Mouse (Mus musculus): ENCODE results near the gene Ttc29. TPM values are rescaled to one million over a fixed set of nuclear protein-coding genes. Genes with fewer than 3 reads are reported as not detected.

Ttc29 gene
- total RNA-seq, 1 experiment = 1.4 TPM

DNA sequence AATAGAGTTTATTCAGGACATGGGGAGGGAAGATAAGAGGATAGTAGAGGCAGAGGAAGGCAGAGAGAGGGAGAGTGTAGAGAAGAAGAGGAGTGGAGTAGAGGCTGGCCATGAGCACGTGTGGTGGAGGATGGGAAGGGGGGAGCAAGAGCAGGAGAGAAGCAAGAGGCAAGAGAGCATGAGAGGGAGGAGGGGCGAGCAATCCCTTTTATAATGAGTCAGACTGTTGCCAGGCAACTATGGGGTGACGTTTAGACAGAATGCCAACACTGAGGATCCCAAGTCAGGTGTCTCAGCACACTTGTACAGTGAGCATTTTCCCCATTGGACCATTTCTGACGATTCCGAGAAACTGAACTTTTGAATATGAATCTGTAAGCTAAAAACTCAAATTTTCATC is 82.4 kb downstream of the Ttc29 start:
- Histone ChIP-seq H3K9ac (ENCODE audit: insufficient read depth, low read depth, low read length, poor library complexity, severe bottlenecking) (no peak overlapping the region), H3K4me3 (ENCODE audit: insufficient read depth in 1 of 2, low read depth in 1 of 2, low read length in 2 of 2, poor library complexity in 1 of 2, severe bottlenecking in 1 of 2) (no peak overlapping the region), H3K4me1 (ENCODE audit: control insufficient read depth in 2 of 2, insufficient read depth in 2 of 2, low read length in 2 of 2, poor library complexity in 1 of 2) (peaks cover 0 to 1% of the 10 kb centered on the region in 2 experiments; a peak in 1 of 4 replicates), H3K9me3 (ENCODE audit: control insufficient read depth, insufficient read depth, low read depth, low read length) (no peaks in the 10 kb centered on the region), H3K36me3 (ENCODE audit: control insufficient read depth, insufficient read depth, low read length, poor library complexity, severe bottlenecking) (no peaks in the 10 kb centered on the region), H3K27ac (ENCODE audit: insufficient read depth, low read depth, low read length, poor library complexity, severe bottlenecking) (no peak overlapping the region)
- in situ Hi-C loops (cut with MboI; ENCODE audit: low sequenced_read_pairs in 2 of 2, unreplicated experiment in 2 of 2) = no loop called here
- DNase-seq (ENCODE audit: low read depth, low spot score) = no peak
- TF ChIP-seq HCFC1 (IDR thresholded peaks at IDR 0.05; ENCODE audit: borderline replicate concordance, insufficient read depth, low read length) = no peak
- no peak for TF ChIP-seq CHD2 (IDR thresholded peaks at IDR 0.05; ENCODE audit: low read depth, low read length)
- TF ChIP-seq ZC3H11A (IDR thresholded peaks at IDR 0.05; ENCODE audit: borderline replicate concordance, low read depth, low read length) = no peak
- no peak for TF ChIP-seq MAFK (IDR thresholded peaks at IDR 0.05; ENCODE audit: insufficient read depth, low read depth, low read length)
- no peak for TF ChIP-seq ZNF384 (IDR thresholded peaks at IDR 0.05; ENCODE audit: low read depth, low read length)

DNA sequence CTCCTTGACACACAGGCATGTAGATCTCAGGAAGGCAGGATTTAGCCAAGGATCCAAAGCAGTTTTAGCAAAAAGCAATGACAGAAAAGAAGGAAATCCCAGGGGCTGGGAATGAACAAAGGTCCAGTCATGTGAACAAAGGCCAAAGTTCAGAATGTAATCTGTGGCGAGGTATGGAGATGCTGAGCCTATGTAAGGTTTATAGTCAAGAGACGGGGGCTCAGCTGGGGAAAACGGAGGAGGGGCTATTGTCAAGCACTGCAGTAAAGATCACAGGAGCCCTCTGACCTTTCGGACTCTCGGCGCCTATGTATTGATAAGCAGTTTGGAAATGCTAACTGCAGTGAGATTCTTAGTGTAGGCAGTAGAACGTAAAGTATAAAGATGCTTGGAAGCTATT is 90.5 kb downstream of the Ttc29 start:
- TF ChIP-seq ZNF384 (IDR thresholded peaks at IDR 0.05; ENCODE audit: low read depth, low read length) = no peak
- TF ChIP-seq MAFK (IDR thresholded peaks at IDR 0.05; ENCODE audit: insufficient read depth, low read depth, low read length) = no peak
- no peak for TF ChIP-seq HCFC1 (IDR thresholded peaks at IDR 0.05; ENCODE audit: borderline replicate concordance, insufficient read depth, low read length)
- Histone ChIP-seq H3K4me3 (ENCODE audit: insufficient read depth in 1 of 2, low read depth in 1 of 2, low read length in 2 of 2, poor library complexity in 1 of 2, severe bottlenecking in 1 of 2) (no peak overlapping the region), H3K9ac (ENCODE audit: insufficient read depth, low read depth, low read length, poor library complexity, severe bottlenecking) (no peak overlapping the region), H3K36me3 (ENCODE audit: control insufficient read depth, insufficient read depth, low read length, poor library complexity, severe bottlenecking) (no peaks in the 10 kb centered on the region), H3K9me3 (ENCODE audit: control insufficient read depth, insufficient read depth, low read depth, low read length) (no peaks in the 10 kb centered on the region), H3K27ac (ENCODE audit: insufficient read depth, low read depth, low read length, poor library complexity, severe bottlenecking) (no peak overlapping the region), H3K4me1 (ENCODE audit: control insufficient read depth in 2 of 2, insufficient read depth in 2 of 2, low read length in 2 of 2, poor library complexity in 1 of 2) (peaks cover 0 to 2% of the 10 kb centered on the region in 2 experiments; a peak in 1 of 4 replicates)
- in situ Hi-C loops (cut with MboI; ENCODE audit: low sequenced_read_pairs in 2 of 2, unreplicated experiment in 2 of 2) = no loop called here
- no peak for DNase-seq (ENCODE audit: low read depth, low spot score)

DNA sequence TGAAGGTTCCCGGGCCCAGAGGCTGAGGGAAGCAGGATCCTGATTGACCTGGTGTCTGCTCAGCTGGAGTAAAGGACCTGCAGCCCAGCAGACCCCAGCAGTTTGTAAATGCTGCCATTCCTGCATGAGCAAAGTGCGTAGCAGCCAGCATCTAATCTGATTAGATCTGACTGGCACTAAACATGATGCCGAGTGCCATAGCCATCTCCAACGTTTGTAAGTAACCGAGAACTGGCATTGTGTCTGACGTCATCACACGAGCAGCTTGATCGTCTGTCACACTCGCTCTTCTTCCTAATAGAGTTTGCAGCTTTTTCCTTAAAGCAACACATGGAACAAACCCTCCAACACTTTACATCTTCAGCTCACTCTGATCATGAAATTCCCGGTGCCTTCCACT is 93.5 kb downstream of the Ttc29 start:
- Histone ChIP-seq H3K9me3 (ENCODE audit: control insufficient read depth, insufficient read depth, low read depth, low read length) (no peaks in the 10 kb centered on the region), H3K4me3 (ENCODE audit: insufficient read depth in 1 of 2, low read depth in 1 of 2, low read length in 2 of 2, poor library complexity in 1 of 2, severe bottlenecking in 1 of 2) (no peak overlapping the region), H3K27ac (ENCODE audit: insufficient read depth, low read depth, low read length, poor library complexity, severe bottlenecking) (no peak overlapping the region), H3K9ac (ENCODE audit: insufficient read depth, low read depth, low read length, poor library complexity, severe bottlenecking) (no peak overlapping the region), H3K36me3 (ENCODE audit: control insufficient read depth, insufficient read depth, low read length, poor library complexity, severe bottlenecking) (no peaks in the 10 kb centered on the region), H3K4me1 (ENCODE audit: control insufficient read depth in 2 of 2, insufficient read depth in 2 of 2, low read length in 2 of 2, poor library complexity in 1 of 2) (peaks cover 0 to 2% of the 10 kb centered on the region in 2 experiments; a peak in 1 of 4 replicates)
- in situ Hi-C loops (cut with MboI; ENCODE audit: low sequenced_read_pairs in 2 of 2, unreplicated experiment in 2 of 2) = no loop called here
- no peak for TF ChIP-seq HCFC1 (IDR thresholded peaks at IDR 0.05; ENCODE audit: borderline replicate concordance, insufficient read depth, low read length)
- DNase-seq (ENCODE audit: low read depth, low spot score) = no peak

DNA sequence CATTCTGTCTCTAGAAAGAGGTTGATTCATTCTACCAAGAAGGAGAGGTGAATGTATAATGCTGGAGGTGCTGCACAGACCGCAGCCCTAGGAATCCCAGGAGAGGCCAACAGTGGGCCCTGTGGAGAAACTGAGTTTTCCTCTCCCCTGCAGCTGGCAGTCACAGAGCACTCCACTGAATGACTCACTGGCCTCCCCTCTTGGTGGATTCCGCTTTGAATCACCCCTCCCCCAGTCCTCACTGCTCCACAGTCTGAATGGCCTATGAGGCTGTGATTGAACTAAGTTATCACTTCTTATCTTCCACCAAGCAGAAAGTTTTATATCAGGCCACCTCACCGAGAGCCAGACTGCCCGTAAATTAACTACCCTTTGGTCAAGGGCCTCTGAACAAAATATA is 94.0 kb downstream of the Ttc29 start:
- in situ Hi-C loops (cut with MboI; ENCODE audit: low sequenced_read_pairs in 2 of 2, unreplicated experiment in 2 of 2) = no loop called here
- no peaks in the 10 kb centered on the region for H3K9me3 ChIP-seq (ENCODE audit: control insufficient read depth, insufficient read depth, low read depth, low read length)
- DNase-seq (ENCODE audit: low read depth, low spot score) = no peak
- H3K27ac ChIP-seq (ENCODE audit: insufficient read depth, low read depth, low read length, poor library complexity, severe bottlenecking) = no peak overlapping the region
- H3K4me1 ChIP-seq (ENCODE audit: control insufficient read depth in 2 of 2, insufficient read depth in 2 of 2, low read length in 2 of 2, poor library complexity in 1 of 2) = peaks cover 0 to 2% of the 10 kb centered on the region in 2 experiments; a peak in 1 of 4 replicates
- no peaks in the 10 kb centered on the region for H3K36me3 ChIP-seq (ENCODE audit: control insufficient read depth, insufficient read depth, low read length, poor library complexity, severe bottlenecking)
- H3K9ac ChIP-seq (ENCODE audit: insufficient read depth, low read depth, low read length, poor library complexity, severe bottlenecking) = no peak overlapping the region
- no peak overlapping the region for H3K4me3 ChIP-seq (ENCODE audit: insufficient read depth in 1 of 2, low read depth in 1 of 2, low read length in 2 of 2, poor library complexity in 1 of 2, severe bottlenecking in 1 of 2)
- TF ChIP-seq MAFK (IDR thresholded peaks at IDR 0.05; ENCODE audit: insufficient read depth, low read depth, low read length) (no peak), CHD2 (IDR thresholded peaks at IDR 0.05; ENCODE audit: low read depth, low read length) (no peak), HCFC1 (IDR thresholded peaks at IDR 0.05; ENCODE audit: borderline replicate concordance, insufficient read depth, low read length) (no peak), ZNF384 (IDR thresholded peaks at IDR 0.05; ENCODE audit: low read depth, low read length) (no peak), ZC3H11A (IDR thresholded peaks at IDR 0.05; ENCODE audit: borderline replicate concordance, low read depth, low read length) (no peak)

DNA sequence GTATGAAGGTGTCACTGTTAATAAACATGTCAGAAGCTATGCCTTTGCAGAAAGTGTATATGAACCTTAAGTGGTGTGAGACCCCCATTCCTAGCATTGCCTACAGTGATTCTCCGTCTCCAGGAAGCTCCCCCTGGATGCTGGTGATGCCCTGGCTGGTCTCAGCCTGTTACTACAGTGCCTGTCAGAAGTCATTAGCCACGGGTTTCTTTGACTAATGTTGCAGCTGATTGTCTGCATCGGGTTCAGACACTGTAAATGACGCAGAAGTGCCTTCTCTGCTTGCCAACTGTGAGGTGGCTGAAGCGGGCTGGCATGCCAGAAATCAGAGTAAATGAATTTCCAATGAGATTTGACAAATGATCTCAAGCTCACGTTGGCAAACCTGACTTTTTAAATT is 96.4 kb downstream of the Ttc29 start:
- DNase-seq (ENCODE audit: low read depth, low spot score) = no peak
- Histone ChIP-seq H3K36me3 (ENCODE audit: control insufficient read depth, insufficient read depth, low read length, poor library complexity, severe bottlenecking) (no peaks in the 10 kb centered on the region), H3K4me1 (ENCODE audit: control insufficient read depth in 2 of 2, insufficient read depth in 2 of 2, low read length in 2 of 2, poor library complexity in 1 of 2) (peaks cover 0 to under 1% of the 10 kb centered on the region in 2 experiments; a peak in 1 of 4 replicates), H3K27ac (ENCODE audit: insufficient read depth, low read depth, low read length, poor library complexity, severe bottlenecking) (no peak overlapping the region), H3K4me3 (ENCODE audit: insufficient read depth in 1 of 2, low read depth in 1 of 2, low read length in 2 of 2, poor library complexity in 1 of 2, severe bottlenecking in 1 of 2) (no peak overlapping the region), H3K9ac (ENCODE audit: insufficient read depth, low read depth, low read length, poor library complexity, severe bottlenecking) (no peak overlapping the region), H3K9me3 (ENCODE audit: control insufficient read depth, insufficient read depth, low read depth, low read length) (no peaks in the 10 kb centered on the region)
- no peak for TF ChIP-seq ZC3H11A (IDR thresholded peaks at IDR 0.05; ENCODE audit: borderline replicate concordance, low read depth, low read length)
- no peak for TF ChIP-seq MAFK (IDR thresholded peaks at IDR 0.05; ENCODE audit: insufficient read depth, low read depth, low read length)
- TF ChIP-seq HCFC1 (IDR thresholded peaks at IDR 0.05; ENCODE audit: borderline replicate concordance, insufficient read depth, low read length) = no peak
- TF ChIP-seq ZNF384 (IDR thresholded peaks at IDR 0.05; ENCODE audit: low read depth, low read length) = no peak
- TF ChIP-seq CHD2 (IDR thresholded peaks at IDR 0.05; ENCODE audit: low read depth, low read length) = no peak
- in situ Hi-C loops (cut with MboI; ENCODE audit: low sequenced_read_pairs in 2 of 2, unreplicated experiment in 2 of 2) = no loop called here
